Mouse (Mus musculus): ENCODE measurements around the gene Gm6040.

The Gm6040 gene

GRCm38 (mm10) chr8:20921971-20922370 lies at the start of gene Gm6040:
TSS of gene Gm6040 (minus strand) at chr8:20922071.
- DNase-seq (ENCODE audit: low spot score) = no peak

GRCm38 (mm10) chr8:20964531-20964930 lies 42.7 kb upstream of the Gm6040 start:
- DNase-seq (ENCODE audit: low spot score) = no peak

- DNase-seq (ENCODE audit: low spot score) = no peak
Observed at GRCm38 (mm10) chr8:20944610-20945009, 22.7 kb upstream of the Gm6040 start, which contains the start of gene AY761185. TSS of gene AY761185 (minus strand) at chr8:20944710.

- DNase-seq (ENCODE audit: low spot score) = no peak
Observed at GRCm38 (mm10) chr8:20912288-20912687, 9.6 kb downstream of the Gm6040 start.

GRCm38 (mm10) chr8:20908256-20908655 lies 13.6 kb downstream of the Gm6040 start:
- DNase-seq (ENCODE audit: low spot score) = no peak

GRCm38 (mm10) chr8:20907119-20907518 lies 14.8 kb downstream of the Gm6040 start:
- DNase-seq (ENCODE audit: low spot score) = no peak

- DNase-seq (ENCODE audit: low spot score) = no peak
Observed at GRCm38 (mm10) chr8:20902527-20902926, 19.3 kb downstream of the Gm6040 start, which contains the start of gene Gm15056. TSS of gene Gm15056 (minus strand) at chr8:20902627.

GRCm38 (mm10) chr8:20892369-20892768 lies 29.5 kb downstream of the Gm6040 start, which contains the start of gene Defb33:
TSS of gene Defb33 (plus strand) at chr8:20892669.
- DNase-seq (ENCODE audit: low spot score) = no peak

GRCm38 (mm10) chr8:20874608-20875007 lies 47.3 kb downstream of the Gm6040 start:
- no peak for DNase-seq (ENCODE audit: low spot score)

Measured in left cerebral cortex, adult 11 months (tissue).